Comparison of ENCODE assay signal across 25 mouse cellular contexts in genomic region chr3:30132370-30132769, GRCm38 (mm10).
"Had no signal": no experiment of that assay in that cellular context is flagged by ENCODE, and none has a peak within 500 bp of the region (broad histone marks: within the 10 kb centered on the region; RNA-seq: fewer than 3 reads in every experiment).

No protein-coding gene starts in this region.

- H3K27ac ChIP-seq: gastrocnemius, adult 2 months; heart, embryonic 10.5 days; hindbrain, embryonic 10.5 days; hindbrain, embryonic 12.5 days; hindbrain, embryonic 15.5 days; hindbrain, postnatal 0 days; layer of hippocampus, adult 2 months; left cerebral cortex, adult 2 months; limb, embryonic 10.5 days; limb, embryonic 12.5 days; liver, embryonic 13.5 days had no signal

- H3K27me3 ChIP-seq: heart, embryonic 12.5 days; hindbrain, embryonic 12.5 days; hindbrain, embryonic 15.5 days; limb, embryonic 12.5 days; liver, embryonic 13.5 days had no signal

- ATAC-seq: forebrain, postnatal 0 days; hindbrain, postnatal 0 days had no signal

- H3K4me1 ChIP-seq: heart, embryonic 10.5 days; hindbrain, embryonic 10.5 days; hindbrain, embryonic 12.5 days; hindbrain, embryonic 15.5 days; liver, embryonic 13.5 days had no signal

- H3K4me2 ChIP-seq: heart, embryonic 12.5 days; hindbrain, embryonic 12.5 days; hindbrain, embryonic 15.5 days; limb, embryonic 12.5 days; liver, embryonic 11.5 days; liver, embryonic 13.5 days had no signal

- DNase-seq: forebrain, postnatal 0 days; gastrocnemius, adult 2 months; gastrocnemius, postnatal 10 days; gastrocnemius, postnatal 25 days; heart, adult 11 months; heart, postnatal 10 days; heart, postnatal 4 days; kidney, adult 18-20 months; kidney, adult 8-10 months; kidney, postnatal 10 days; kidney, postnatal 25 days; kidney, postnatal 4 days; liver; liver, embryonic 13.5 days had no signal

- H3K4me3 ChIP-seq: gastrocnemius, adult 2 months; heart, embryonic 10.5 days; heart, embryonic 12.5 days; hindbrain, embryonic 10.5 days; hindbrain, embryonic 12.5 days; hindbrain, embryonic 15.5 days; layer of hippocampus, adult 2 months; left cerebral cortex, adult 2 months; limb, embryonic 10.5 days; limb, embryonic 12.5 days; liver, embryonic 13.5 days had no signal

- H3K9me3 ChIP-seq: heart, embryonic 10.5 days; heart, embryonic 12.5 days; hindbrain, embryonic 10.5 days; hindbrain, embryonic 12.5 days; hindbrain, embryonic 15.5 days; limb, embryonic 10.5 days; limb, embryonic 12.5 days; liver, embryonic 13.5 days had no signal

- H3K36me3 ChIP-seq: heart, embryonic 10.5 days; heart, embryonic 12.5 days; hindbrain, embryonic 10.5 days; hindbrain, embryonic 12.5 days; hindbrain, embryonic 15.5 days; limb, embryonic 12.5 days; liver, embryonic 13.5 days had no signal

- H3K9ac ChIP-seq: forebrain, postnatal 0 days; heart, embryonic 12.5 days; hindbrain, embryonic 12.5 days; hindbrain, embryonic 15.5 days; limb, embryonic 12.5 days; liver, embryonic 13.5 days had no signal
